Mouse (Mus musculus) limb, embryonic 14.5 days (tissue): ENCODE measurements at regions not wholly inside any gene's neighbourhood (a gene's known extent, or its start where the extent isn't known, plus 50 kb on each side); places are given as distances from the start of the nearest gene placed in this dataset.

Source experiments
- ATAC-seq: fragments of 200-750 bp; cut with Nextera tagmentation; 2 replicates; pipeline ENCODE4 v1.8.0; 2017; ENCODE audit warnings: low read depth, moderate number of reproducible peaks, moderate TSS enrichment; ENCODE audit not compliant: low FRiP score
- DNase-seq: peaks from one replicate; pipeline ENCODE4 v3.0.0-alpha.2; 2015; ENCODE audit warnings: low spot score
- H3K27ac ChIP-seq: fragments of 300-500 bp; sonication (generic); replicated peaks from 2 replicates; pipeline ENCODE4 v1.5.1; 2014; ENCODE audit warnings: low read depth, mild to moderate bottlenecking, low read length, moderate library complexity, mixed read lengths
- H3K27me3 ChIP-seq: fragments of 300-500 bp; sonication (generic); 2 replicates; pipeline ENCODE4 v1.6.1; 2014; ENCODE audit warnings: low read length, mixed read lengths; ENCODE audit not compliant: control insufficient read depth, insufficient read depth
- H3K36me3 ChIP-seq: fragments of 300-500 bp; sonication (generic); 2 replicates; pipeline ENCODE4 v1.6.1; 2014; ENCODE audit warnings: mild to moderate bottlenecking, low read length, moderate library complexity, mixed read lengths; ENCODE audit not compliant: control insufficient read depth, insufficient read depth
- H3K4me1 ChIP-seq: fragments of 300-500 bp; sonication (generic); 2 replicates; pipeline ENCODE4 v1.6.1; 2014; ENCODE audit warnings: antibody characterized with exemption, low read length, mixed read lengths; ENCODE audit not compliant: control insufficient read depth, insufficient read depth
- H3K4me2 ChIP-seq: fragments of 300-500 bp; sonication (generic); replicated peaks from 2 replicates; pipeline ENCODE4 v1.6.1; 2014; ENCODE audit warnings: low read depth, mild to moderate bottlenecking, low read length, moderate library complexity; ENCODE audit not compliant: severe bottlenecking
- H3K4me3 ChIP-seq: fragments of 300-500 bp; sonication (generic); replicated peaks from 2 replicates; pipeline ENCODE4 v1.5.1; 2014; ENCODE audit warnings: low read length
- H3K9ac ChIP-seq: fragments of 300-500 bp; sonication (generic); 2 replicates; pipeline ENCODE4 v1.6.1; 2014; ENCODE audit warnings: mild to moderate bottlenecking, low read depth, low read length, moderate library complexity; ENCODE audit not compliant: severe bottlenecking
- H3K9me3 ChIP-seq: fragments of 300-500 bp; sonication (generic); 2 replicates; pipeline ENCODE4 v1.6.1; 2016; ENCODE audit warnings: low read length; ENCODE audit not compliant: control insufficient read depth
- POLR2A ChIP-seq: fragments of 200-500 bp; IDR thresholded peaks from 2 replicates; pipeline ENCODE4 v1.8.0; 2012; ENCODE audit warnings: inconsistent platforms, mild to moderate bottlenecking, moderate library complexity, borderline replicate concordance; ENCODE audit not compliant: insufficient read depth, insufficient read length; ENCODE audit errors: extremely low read depth
- WGBS: fragments of 180-500 bp; shearing (Covaris S2); extraction: QIAGEN DNeasy Blood & Tissue Kit; methylation state at CpG from one replicate; pipeline ENCODE4 v1.1.7; 2014; 5-methylcytosine and 5-hydroxymethylcytosine counted together

DNA sequence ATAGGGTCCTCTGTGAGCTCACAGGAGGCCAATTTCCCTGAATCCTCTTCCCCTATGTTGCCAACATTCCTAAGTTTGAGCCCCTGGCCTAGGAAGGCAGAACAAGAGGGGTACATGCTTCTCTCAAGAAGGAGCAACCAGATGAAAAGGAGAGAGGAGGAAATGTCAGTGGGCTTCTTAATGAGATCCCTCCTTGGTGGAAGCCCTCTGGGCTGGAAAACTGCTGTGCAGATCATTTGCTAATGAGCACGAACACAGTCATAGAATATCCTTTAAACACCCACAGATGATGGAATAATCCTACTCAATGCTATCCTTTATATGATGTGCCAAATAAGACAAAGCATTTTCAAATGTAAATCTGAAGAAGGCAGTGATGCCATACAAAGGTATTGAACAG lies 455.5 kb downstream of the Cdh11 start:
- ATAC-seq: no peak

More for the DNA sequence above, 455.5 kb downstream of the Cdh11 start:
- no peak overlapping the region for H3K9ac ChIP-seq
- no peaks in the 10 kb centered on the region for H3K4me1 ChIP-seq
- TF ChIP-seq POLR2A: no peak
- H3K27me3 ChIP-seq: no peaks in the 10 kb centered on the region
- H3K4me2 ChIP-seq: no peak overlapping the region
- H3K4me3 ChIP-seq: no peak overlapping the region
- DNase-seq: no peak
- no peaks in the 10 kb centered on the region for H3K36me3 ChIP-seq
- WGBS: 40% methylated on average over 1 of the region's 1 CpGs
- H3K9me3 ChIP-seq: no peaks in the 10 kb centered on the region
- no peak overlapping the region for H3K27ac ChIP-seq
